Mouse (Mus musculus): ENCODE results near the gene Lrrc1.

DNA sequence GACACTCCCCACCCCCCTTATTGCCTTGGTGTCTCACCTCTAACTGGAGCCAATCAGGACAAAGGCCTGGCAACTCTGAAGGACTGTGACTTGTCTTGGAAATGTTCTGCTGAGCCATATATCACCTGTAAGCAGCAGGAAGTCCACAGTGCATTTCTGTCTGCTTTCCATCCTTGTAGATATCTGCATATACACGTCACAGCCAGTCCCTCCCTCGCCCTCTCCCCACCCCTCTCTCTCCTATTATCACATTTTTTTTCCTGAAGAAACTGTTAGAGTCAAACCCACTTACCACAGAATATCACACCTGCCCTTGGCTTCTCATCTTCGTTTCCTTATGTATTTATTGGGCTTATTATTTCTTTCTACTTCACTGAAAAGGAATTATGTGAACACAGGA lies 13.3 kb upstream of the Lrrc1 start:
- TF ChIP-seq MAX (IDR thresholded peaks at IDR 0.05; ENCODE audit: low read length) (no peak), POLR2A (IDR thresholded peaks at IDR 0.05; ENCODE audit: control insufficient read depth in 1 of 2, insufficient read depth in 1 of 2, low read depth in 1 of 2, low read length in 2 of 2, poor library complexity in 1 of 2) (no peak), MEF2A (IDR thresholded peaks at IDR 0.05; ENCODE audit: extremely low read depth, insufficient replicate concordance, low read depth, low read length, poor library complexity, severe bottlenecking) (no peak), GATA1 (IDR thresholded peaks at IDR 0.05; ENCODE audit: low read depth, low read length) (no peak), EP300 (IDR thresholded peaks at IDR 0.05; ENCODE audit: low read depth in 1 of 2, low read length in 2 of 2) (no peak), CTCF (IDR thresholded peaks at IDR 0.05 in 2 of 3, conservative IDR thresholded peaks at IDR 0.05 in 1 of 3; ENCODE audit: control insufficient read depth in 1 of 3, insufficient read depth in 1 of 3, low read depth in 2 of 3, low read length in 3 of 3, poor library complexity in 1 of 3, severe bottlenecking in 1 of 3) (no peak), HCFC1 (IDR thresholded peaks at IDR 0.05; ENCODE audit: low read depth, low read length) (no peak), MYB (IDR thresholded peaks at IDR 0.05; ENCODE audit: low read depth, low read length) (no peak), TCF12 (IDR thresholded peaks at IDR 0.05; ENCODE audit: low read depth, low read length) (no peak)

Data from MEL (cell line).